Mouse (Mus musculus) liver, adult 2 months (tissue): ENCODE measurements around the gene Bcl2. TPM values are rescaled to one million over a fixed set of nuclear protein-coding genes. Genes with fewer than 3 reads are reported as not detected.
"Not testable (repeated sequence)": the region's sequence is repeated elsewhere in the genome, so short reads cannot be mapped to it uniquely, and the experiment has no call there.

Source experiments
- DNase-seq: peaks from one replicate; pipeline ENCODE4 v3.0.0-alpha.2; 2011; ENCODE audit warnings: low read depth, low spot score; ENCODE audit errors: extremely low read depth
- H3K27ac ChIP-seq: fragments of 200-500 bp; replicated peaks from 2 replicates; pipeline ENCODE4 v1.5.1; 2012; ENCODE audit warnings: low read depth, mild to moderate bottlenecking, control low read depth, inconsistent platforms, low read length; ENCODE audit not compliant: insufficient read depth
- H3K27me3 ChIP-seq: fragments of 200-500 bp; 2 replicates; pipeline ENCODE4 v1.6.1; 2012; ENCODE audit warnings: mild to moderate bottlenecking, moderate library complexity, low read length, inconsistent platforms; ENCODE audit not compliant: control insufficient read depth, insufficient read depth
- H3K36me3 ChIP-seq: fragments of 200-500 bp; 2 replicates; pipeline ENCODE4 v1.6.1; 2012; ENCODE audit warnings: low read length, inconsistent platforms; ENCODE audit not compliant: control insufficient read depth, insufficient read depth
- H3K4me1 ChIP-seq: fragments of 200-500 bp; 2 replicates; pipeline ENCODE4 v1.6.1; 2011; ENCODE audit warnings: low read length; ENCODE audit not compliant: control insufficient read depth, insufficient read depth
- H3K4me3 ChIP-seq: fragments of 200-500 bp; 2 replicates; pipeline ENCODE4 v1.5.1; 2011; ENCODE audit warnings: low read depth, mild to moderate bottlenecking, control low read depth, low read length, moderate library complexity; ENCODE audit not compliant: insufficient read depth
- H3K79me2 ChIP-seq: fragments of 200-500 bp; 2 replicates; pipeline ENCODE4 v1.6.1; 2012; ENCODE audit warnings: inconsistent platforms, mild to moderate bottlenecking, low read length, moderate library complexity; ENCODE audit not compliant: control insufficient read depth, insufficient read depth
- H3K9ac ChIP-seq: fragments of 200-500 bp; 2 replicates; pipeline ENCODE4 v1.6.1; 2012; ENCODE audit warnings: low read depth, mild to moderate bottlenecking, control low read depth, inconsistent platforms, low read length
- CTCF ChIP-seq: fragments of 200-500 bp; IDR thresholded peaks from 2 replicates; pipeline ENCODE4 v1.5.1; 2011; ENCODE audit warnings: low read depth, low read length, control low read depth
- POLR2A ChIP-seq: fragments of 200-500 bp; IDR thresholded peaks from 2 replicates; pipeline ENCODE4 v1.6.1; 2011; ENCODE audit warnings: low read length, control low read depth; ENCODE audit not compliant: insufficient read depth; ENCODE audit errors: extremely low read depth
- WGBS: fragments of 180-500 bp; shearing (Covaris S2); methylation state at CpG from one replicate; pipeline ENCODE4 v1.1.7; 2018; 5-methylcytosine and 5-hydroxymethylcytosine counted together
- polyA plus RNA-seq: library from polyadenylated mRNA; depleted of rRNA; stranded (reverse); fragments of >200 nt; gene quantifications from 2 replicates; pipeline ENCODE4 v1.2.3, GENCODE M21; 2012
- total RNA-seq: library from RNA; depleted of rRNA; stranded (reverse); fragments of >200 nt; gene quantifications from 2 replicates; pipeline ENCODE4 v1.2.3, GENCODE M21; 2014

The Bcl2 gene
- total and polyA plus RNA-seq, 2 experiments, result 0.26 to 1.5 TPM

GRCm38 (mm10) chr1:106544817-106545612 is 169.1 kb downstream of the Bcl2 start:
- Histone ChIP-seq H3K27me3 (no peaks in the 10 kb centered on the region), H3K36me3 (no peaks in the 10 kb centered on the region), H3K79me2 (no peaks in the 10 kb centered on the region), H3K4me3 (no peak overlapping the region), H3K9ac (no peak overlapping the region), H3K4me1 (no peaks in the 10 kb centered on the region; the same call in 1 of the 2 replicates), H3K27ac (no peak overlapping the region)
- 51% methylated on average over 6 of the region's 6 CpGs for WGBS
- no peak for DNase-seq
- no peak for TF ChIP-seq POLR2A
- 0 out of 2 replicates have a peak, but pooled peaks have one; percentile 10 for TF ChIP-seq CTCF

- Histone ChIP-seq H3K4me1 (no peaks in the 10 kb centered on the region), H3K36me3 (no peaks in the 10 kb centered on the region), H3K79me2 (no peaks in the 10 kb centered on the region), H3K4me3 (no peak overlapping the region), H3K27me3 (no peaks in the 10 kb centered on the region), H3K27ac (no peak overlapping the region), H3K9ac (no peak overlapping the region)
- WGBS, result 32% methylated on average over 5 of the region's 5 CpGs
- TF ChIP-seq CTCF, result peak; percentile 68
- no peak for TF ChIP-seq POLR2A
- DNase-seq, result peak; percentile 4
These were observed 171.3 kb downstream of the Bcl2 start for GRCm38 (mm10) chr1:106542731-106543130.

- Histone ChIP-seq H3K36me3 (no peaks in the 10 kb centered on the region), H3K9ac (no peak overlapping the region), H3K4me1 (no peaks in the 10 kb centered on the region), H3K4me3 (no peak overlapping the region), H3K27ac (no peak overlapping the region), H3K27me3 (no peaks in the 10 kb centered on the region), H3K79me2 (no peaks in the 10 kb centered on the region)
- 94% methylated on average over 8 of the region's 8 CpGs for WGBS
- DNase-seq, result no peak
- no peak for TF ChIP-seq CTCF
These were observed 172.2 kb downstream of the Bcl2 start for GRCm38 (mm10) chr1:106541851-106542250.

- Histone ChIP-seq H3K36me3 (no peaks in the 10 kb centered on the region), H3K79me2 (no peaks in the 10 kb centered on the region), H3K27ac (no peak overlapping the region), H3K9ac (no peak overlapping the region), H3K27me3 (no peaks in the 10 kb centered on the region), H3K4me1 (no peaks in the 10 kb centered on the region), H3K4me3 (no peak overlapping the region)
- DNase-seq, result no peak
- WGBS, result 79% methylated on average over 3 of the region's 3 CpGs
- TF ChIP-seq CTCF, result no peak
These were observed 173.9 kb downstream of the Bcl2 start for GRCm38 (mm10) chr1:106540130-106540529.

DNA sequence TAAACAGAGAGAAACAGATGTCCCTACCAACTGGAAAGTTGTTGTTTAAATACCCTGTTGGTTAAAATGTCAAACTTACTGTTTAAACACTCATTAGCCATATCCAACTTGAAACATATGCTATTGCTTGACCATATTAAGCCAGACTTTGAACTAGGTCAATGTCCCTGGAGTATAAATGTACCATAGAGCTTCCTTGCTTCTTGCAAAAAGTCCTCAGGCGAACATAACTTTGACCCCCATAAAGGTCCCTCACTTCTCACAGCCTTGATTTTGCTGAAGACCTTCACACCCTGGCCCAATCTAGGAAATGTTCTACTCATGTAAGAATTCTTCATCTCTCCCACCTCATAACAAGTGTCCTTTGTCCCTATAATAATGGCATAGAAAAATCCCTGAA is 175.0 kb downstream of the Bcl2 start:
- no peaks in the 10 kb centered on the region for H3K4me1 ChIP-seq
- H3K36me3 ChIP-seq, result no peaks in the 10 kb centered on the region
- TF ChIP-seq POLR2A (no peak), CTCF (no peak)
- H3K27ac ChIP-seq, result no peak overlapping the region
- no peak overlapping the region for H3K4me3 ChIP-seq
- H3K79me2 ChIP-seq, result no peaks in the 10 kb centered on the region
- WGBS, result 87% methylated on average over 1 of the region's 1 CpGs
- no peaks in the 10 kb centered on the region for H3K27me3 ChIP-seq
- no peak for DNase-seq
- no peak overlapping the region for H3K9ac ChIP-seq

DNA sequence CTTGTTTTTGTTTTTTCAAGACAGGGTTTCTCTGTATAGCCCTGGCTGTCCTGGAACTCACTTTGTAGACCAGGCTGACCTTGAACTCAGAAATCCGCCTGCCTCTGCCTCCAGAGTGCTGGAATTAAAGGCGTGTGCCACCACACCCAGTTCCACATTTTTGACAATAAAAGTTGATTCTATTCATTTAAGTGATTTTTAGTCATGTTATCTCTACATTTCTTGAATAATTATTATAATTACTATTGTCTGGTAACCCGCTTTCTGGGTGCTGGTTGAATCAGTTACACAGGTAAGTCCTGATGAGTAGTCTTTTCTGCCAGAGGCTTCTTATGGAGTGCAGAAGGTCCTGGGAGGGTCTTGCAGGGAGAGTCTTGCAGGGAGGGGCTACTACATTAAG is 179.2 kb downstream of the Bcl2 start:
- not testable (repeated sequence) for DNase-seq, H3K27ac ChIP-seq, H3K4me1 ChIP-seq, H3K4me3 ChIP-seq, H3K79me2 ChIP-seq, H3K9ac ChIP-seq, H3K36me3 ChIP-seq, H3K27me3 ChIP-seq
- WGBS, result 89% methylated on average over 3 of the region's 3 CpGs
